Mouse (Mus musculus): ENCODE data around the gene Islr2. TPM values are rescaled to one million over a fixed set of nuclear protein-coding genes. Genes with fewer than 3 reads are reported as not detected.

Islr2 gene
- total RNA-seq, 2 experiments from 2014 or later = 75.1 to 80.7 TPM

- intact Hi-C loops (cut with DNase I) = no loop called here
Measured at GRCm38 (mm10) chr9:58162173-58162572, 41.9 kb downstream of the Islr2 start.

GRCm38 (mm10) chr9:58160315-58160714, 43.8 kb downstream of the Islr2 start:
- intact Hi-C loops (cut with DNase I) = no loop called here
- DNase-seq (ENCODE audit: low spot score in 2 of 2) = no peak

More at GRCm38 (mm10) chr9:58162173-58162572, 41.9 kb downstream of the Islr2 start:
- DNase-seq (ENCODE audit: low spot score in 2 of 2) = no peak

GRCm38 (mm10) chr9:58159855-58160254, 44.3 kb downstream of the Islr2 start:
- intact Hi-C loops (cut with DNase I) = no loop called here
- DNase-seq (ENCODE audit: low spot score in 2 of 2) = peak; percentile 36 to 40

DNA sequence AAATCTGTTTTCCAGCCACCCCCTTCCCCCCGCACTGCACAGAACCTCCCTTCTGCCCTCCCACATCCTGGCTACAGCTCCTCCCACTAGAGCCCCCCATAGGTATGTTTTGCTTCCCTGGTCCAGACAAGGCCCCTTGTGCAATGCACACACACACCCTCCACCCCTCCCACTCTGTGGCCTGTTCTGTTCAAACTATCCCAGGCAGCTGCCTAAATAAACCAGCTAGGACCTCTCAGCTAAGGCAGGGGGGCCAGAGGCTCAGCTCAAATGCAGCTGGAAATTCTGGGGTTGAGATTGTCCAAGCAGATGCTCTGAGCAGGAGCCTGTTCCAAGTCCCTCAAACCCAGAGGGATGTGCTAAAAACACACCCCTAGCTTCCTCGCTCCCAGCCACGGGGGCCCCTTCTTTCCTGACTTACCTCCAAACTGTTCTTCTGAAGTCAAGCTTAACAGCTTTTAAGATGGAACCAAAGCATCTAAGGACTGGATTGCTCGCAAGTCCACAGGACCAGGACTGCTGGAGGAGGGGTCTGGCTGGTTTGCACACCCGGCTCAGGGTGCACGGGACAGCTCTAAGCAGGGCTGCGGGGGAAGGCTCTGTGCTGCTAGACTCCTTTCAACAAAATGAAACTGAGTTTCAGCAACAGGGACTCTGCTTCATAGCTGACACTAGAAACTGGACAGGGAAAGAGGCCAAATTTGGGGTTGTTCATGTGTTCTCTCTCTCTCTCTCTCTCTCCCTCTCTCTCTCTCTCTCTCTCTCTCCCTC, 45.4 kb downstream of the Islr2 start:
- DNase-seq (ENCODE audit: low spot score in 2 of 2) = no peak
- intact Hi-C loops (cut with DNase I) = no loop called here

DNA sequence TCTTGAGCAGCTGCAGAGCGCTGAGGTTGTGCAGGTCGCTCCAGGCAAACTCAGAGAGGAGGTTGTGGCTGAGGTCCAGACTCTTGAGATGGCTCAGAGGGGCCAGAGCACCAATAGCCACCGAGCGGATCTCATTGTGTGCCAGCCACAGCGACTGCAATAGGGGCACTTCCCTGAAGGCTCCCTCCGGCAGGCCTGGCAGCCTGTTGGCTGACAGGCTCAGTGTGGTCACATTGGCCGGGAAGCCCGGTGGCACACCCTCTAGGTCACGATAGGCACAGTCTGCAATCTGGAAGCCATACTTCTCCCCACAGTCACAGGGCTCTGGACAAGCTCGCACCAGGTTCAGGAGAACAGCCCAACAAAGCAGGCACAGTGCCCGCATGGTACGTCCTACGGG, 46.3 kb downstream of the Islr2 start:
- no peak for DNase-seq (ENCODE audit: low spot score in 2 of 2)
- intact Hi-C loops (cut with DNase I) = no loop called here

DNA sequence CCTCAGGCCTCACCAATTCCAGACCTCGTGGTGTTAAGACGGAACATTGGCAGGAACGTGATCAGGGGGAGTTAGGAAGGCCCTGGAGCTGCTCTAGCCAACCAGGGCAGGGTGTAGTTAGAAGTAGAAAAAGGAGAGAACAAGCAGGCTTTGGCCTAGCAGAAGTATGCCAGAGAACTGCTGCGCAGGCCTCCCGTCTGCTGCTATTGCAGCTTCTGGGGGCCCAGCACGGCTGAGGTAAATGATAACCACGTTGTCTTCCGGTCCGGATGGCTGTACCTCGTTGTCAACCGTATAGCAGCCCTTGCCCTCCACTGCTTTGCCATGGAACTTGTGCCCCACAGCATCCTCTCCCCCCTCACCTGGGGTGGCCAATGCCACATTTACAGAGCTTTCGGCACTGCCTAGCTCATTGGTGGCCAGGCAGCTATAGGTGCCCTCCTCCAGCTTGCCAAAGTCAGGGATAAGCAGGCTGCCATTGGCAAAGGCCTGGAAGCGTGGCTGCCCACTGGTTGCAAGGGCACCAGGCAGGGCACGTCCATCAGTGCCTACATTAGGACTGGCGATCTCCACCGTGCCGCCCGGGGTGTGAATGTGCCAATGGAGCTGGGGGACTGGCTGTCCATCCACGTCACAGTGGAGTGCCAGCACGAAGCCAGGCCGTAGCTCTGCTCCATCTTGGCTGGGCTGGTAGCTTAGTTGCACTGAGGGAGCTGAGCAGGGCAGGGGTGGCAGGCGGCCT, 47.1 kb downstream of the Islr2 start:
- DNase-seq (ENCODE audit: low spot score in 2 of 2) = no peak
- intact Hi-C loops (cut with DNase I) = no loop called here

GRCm38 (mm10) chr9:58155366-58155765, 48.8 kb downstream of the Islr2 start:
- intact Hi-C loops (cut with DNase I) = no loop called here
- DNase-seq (ENCODE audit: low spot score in 2 of 2) = no peak

- no peak for DNase-seq (ENCODE audit: low spot score in 2 of 2)
- intact Hi-C loops (cut with DNase I) = no loop called here
Measured at GRCm38 (mm10) chr9:58153095-58153494, 51.0 kb downstream of the Islr2 start.

- no peak for DNase-seq (ENCODE audit: low spot score in 2 of 2)
- intact Hi-C loops (cut with DNase I) = no loop called here
Measured at GRCm38 (mm10) chr9:58150733-58151361, 53.3 kb downstream of the Islr2 start.

DNA sequence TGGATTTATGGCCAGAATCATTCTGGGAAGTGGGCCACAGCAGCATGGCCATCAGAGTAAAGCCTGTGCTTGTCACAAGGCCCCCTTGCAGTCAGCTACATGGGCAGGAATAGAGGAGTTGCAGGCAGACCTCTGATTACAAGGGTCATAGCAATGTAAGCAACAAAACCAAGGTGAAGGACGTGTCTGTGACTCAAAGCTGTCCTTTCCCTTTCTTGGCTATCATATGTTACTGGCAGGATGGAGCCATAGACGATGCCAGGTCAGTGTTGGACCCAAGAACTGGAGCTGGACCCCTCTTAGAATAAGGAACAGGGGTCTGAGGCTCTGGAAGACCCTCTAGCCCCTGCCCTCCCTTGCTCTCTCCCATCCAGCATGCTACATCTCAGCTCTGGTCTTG, 55.3 kb downstream of the Islr2 start:
- DNase-seq (ENCODE audit: low spot score in 2 of 2) = no peak

More for the DNA sequence above, 55.3 kb downstream of the Islr2 start:
- intact Hi-C loops (cut with DNase I) = no loop called here

Small RNA genes within 50 kb of the gene (microRNA-seq; reads per million reads assigned to microRNA genes)
- not detected for gene Mir6385

Other genes starting within 250 kb of the Islr2 start
- gene Cyp11a1, start 197.9 kb downstream of the Islr2 start, total RNA-seq (2021) = 1 to 10 TPM; 3.9 to 5.6 TPM
- 1 to 10 TPM; 5.6 to 7.3 TPM for gene Stra6, start 140.5 kb downstream of the Islr2 start, total RNA-seq (2021)
- gene Ccdc33, start 85.5 kb downstream of the Islr2 start, total RNA-seq (2021) = 1 to 10 TPM in 1 of 2 experiments, under 1 TPM in 1; 0.49 to 1.1 TPM
- gene Islr, start within 50 bp of the Islr2 start, total RNA-seq (2021) = 10 to 100 TPM; 13.8 to 16.8 TPM
- 10 to 100 TPM; 13.7 to 17.5 TPM for gene Pml, start 45.5 kb upstream of the Islr2 start, total RNA-seq (2021)
- gene Stoml1, start 48.8 kb upstream of the Islr2 start, total RNA-seq (2021) = 10 to 100 TPM; 64.6 to 72.4 TPM
- 1 to 10 TPM; 2.1 to 2.7 TPM for gene Loxl1, start 108.9 kb upstream of the Islr2 start, total RNA-seq (2021)
- not detected for gene Tbc1d21, start 166.1 kb upstream of the Islr2 start, total RNA-seq (2021)

All from left cerebral cortex, postnatal 36 days (tissue).